Mouse (Mus musculus): ENCODE measurements at regions not wholly inside any gene's neighbourhood (a gene's known extent, or its start where the extent isn't known, plus 50 kb on each side); places are given as distances from the start of the nearest gene placed in this dataset.

- Histone ChIP-seq H3K4me1 (replicated peaks; ENCODE audit: control insufficient read depth, insufficient read depth, low read length) (0 out of 2 replicates have a peak, but pooled peaks cover 7% of the 10 kb centered on the region), H3K27me3 (ENCODE audit: control insufficient read depth, insufficient read depth, low read length) (no peaks in the 10 kb centered on the region), H3K9me3 (ENCODE audit: control insufficient read depth, low read length) (no peaks in the 10 kb centered on the region), H3K36me3 (replicated peaks; ENCODE audit: control insufficient read depth, insufficient read depth) (no peaks in the 10 kb centered on the region), H3K4me3 (replicated peaks; ENCODE audit: low read length) (no peak overlapping the region), H3K9ac (no peak overlapping the region), H3K27ac (no peak overlapping the region), H3K4me2 (replicated peaks) (no peak overlapping the region)
- DNase-seq (ENCODE audit: low spot score) (no peak), ATAC-seq (ENCODE audit: low FRiP score) (no peak)
- WGBS, result 68% methylated on average over 11 of the region's 11 CpGs
These were observed 193.6 kb downstream of the Dact1 start for GRCm38 (mm10) chr12:71503265-71503664.

- H3K9me3 ChIP-seq (ENCODE audit: control insufficient read depth, low read length), result no peaks in the 10 kb centered on the region
- H3K27me3 ChIP-seq (ENCODE audit: control insufficient read depth, insufficient read depth, low read length), result no peaks in the 10 kb centered on the region
- DNase-seq (ENCODE audit: low spot score), result no peak
- no peaks in the 10 kb centered on the region for H3K36me3 ChIP-seq (replicated peaks; ENCODE audit: control insufficient read depth, insufficient read depth)
- no peak for ATAC-seq (ENCODE audit: low FRiP score)
- no peak overlapping the region for H3K4me3 ChIP-seq (replicated peaks; ENCODE audit: low read length)
- no peak overlapping the region for H3K9ac ChIP-seq
- 78% methylated on average over 4 of the region's 4 CpGs for whole genome bisulfite sequencing
- H3K4me2 ChIP-seq (replicated peaks), result no peak overlapping the region
- no peak overlapping the region for H3K27ac ChIP-seq
- 0 out of 2 replicates have a peak, but pooled peaks cover 7% of the 10 kb centered on the region for H3K4me1 ChIP-seq (replicated peaks; ENCODE audit: control insufficient read depth, insufficient read depth, low read length)
These were observed 196.5 kb downstream of the Dact1 start for GRCm38 (mm10) chr12:71506206-71506605.

DNA sequence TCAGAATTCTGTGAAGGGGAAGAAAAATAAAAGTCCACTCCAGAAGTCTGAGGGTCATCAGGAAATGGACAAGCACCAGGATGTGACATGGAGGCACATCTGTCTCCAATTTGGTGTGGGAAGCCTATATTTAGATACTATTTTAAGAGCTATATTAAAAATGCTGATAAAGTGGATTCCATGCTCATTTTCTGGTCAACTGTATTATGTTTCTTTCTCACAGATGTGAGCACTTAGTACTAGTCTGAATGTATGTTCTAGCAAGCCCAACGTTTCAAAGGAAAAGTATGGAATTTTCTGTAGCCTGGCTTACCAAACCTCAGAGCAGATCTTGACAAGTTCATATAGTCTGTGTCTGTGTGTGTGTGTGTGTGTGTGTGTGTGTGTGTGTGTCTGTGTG is 197.0 kb downstream of the Dact1 start:
- WGBS, result 82% methylated on average over 1 of the region's 1 CpGs

DNA sequence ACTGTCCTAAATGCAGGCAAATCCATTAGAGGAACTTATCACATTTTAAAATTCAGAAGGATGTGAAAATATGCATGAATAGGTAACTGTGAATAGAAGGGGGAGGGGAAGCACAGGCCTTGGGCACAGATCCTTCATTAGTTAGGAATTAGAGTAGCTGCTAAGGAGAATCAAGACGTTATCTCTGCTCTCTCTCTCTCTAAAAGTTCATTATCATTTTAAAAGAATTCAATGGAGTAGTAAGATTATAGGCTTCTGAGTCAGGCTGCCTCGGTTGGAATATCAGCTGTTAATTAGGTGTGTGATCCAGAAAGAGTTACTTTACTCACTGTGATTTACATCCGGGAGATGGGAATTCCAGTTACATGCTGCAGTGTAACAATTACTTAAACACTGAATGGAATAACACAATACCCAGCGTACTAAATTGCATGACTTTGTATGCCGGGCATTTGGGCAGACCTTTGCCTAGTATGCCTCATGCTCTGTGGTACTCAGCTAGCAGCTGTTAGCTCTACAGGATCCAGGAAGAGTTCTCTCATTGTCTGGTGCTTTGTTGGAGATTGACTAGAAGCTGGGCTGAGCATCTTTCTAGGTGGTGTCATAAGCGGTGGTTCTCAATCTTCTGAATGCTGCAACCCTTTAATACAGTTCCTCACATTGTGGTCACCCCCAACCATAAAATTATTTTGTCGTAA is 203.4 kb downstream of the Dact1 start:
- no peak overlapping the region for H3K4me3 ChIP-seq (replicated peaks; ENCODE audit: low read length)
- no peak overlapping the region for H3K4me2 ChIP-seq (replicated peaks)
- no peaks in the 10 kb centered on the region for H3K9me3 ChIP-seq (ENCODE audit: control insufficient read depth, low read length)
- H3K27me3 ChIP-seq (ENCODE audit: control insufficient read depth, insufficient read depth, low read length), result no peaks in the 10 kb centered on the region
- no peaks in the 10 kb centered on the region for H3K36me3 ChIP-seq (replicated peaks; ENCODE audit: control insufficient read depth, insufficient read depth)
- H3K9ac ChIP-seq, result no peak overlapping the region
- 58% methylated on average over 7 of the region's 7 CpGs for WGBS
- no peaks in the 10 kb centered on the region; the same call in 1 of the 2 replicates for H3K4me1 ChIP-seq (replicated peaks; ENCODE audit: control insufficient read depth, insufficient read depth, low read length)
- ATAC-seq (ENCODE audit: low FRiP score) (no peak), DNase-seq (ENCODE audit: low spot score) (no peak)
- peak overlapping the region; percentile 62; the same call in 1 of the 2 replicates for H3K27ac ChIP-seq

More for the DNA sequence above, 197.0 kb downstream of the Dact1 start:
- DNase-seq (ENCODE audit: low spot score) (no peak), ATAC-seq (ENCODE audit: low FRiP score) (no peak)
- Histone ChIP-seq H3K27me3 (ENCODE audit: control insufficient read depth, insufficient read depth, low read length) (no peaks in the 10 kb centered on the region), H3K36me3 (replicated peaks; ENCODE audit: control insufficient read depth, insufficient read depth) (no peaks in the 10 kb centered on the region), H3K4me2 (replicated peaks) (no peak overlapping the region), H3K9ac (no peak overlapping the region), H3K9me3 (ENCODE audit: control insufficient read depth, low read length) (no peaks in the 10 kb centered on the region), H3K27ac (no peak overlapping the region), H3K4me3 (replicated peaks; ENCODE audit: low read length) (no peak overlapping the region), H3K4me1 (replicated peaks; ENCODE audit: control insufficient read depth, insufficient read depth, low read length) (0 out of 2 replicates have a peak, but pooled peaks cover 7% of the 10 kb centered on the region)

- no peak for ATAC-seq (ENCODE audit: low FRiP score)
- Histone ChIP-seq H3K27me3 (ENCODE audit: control insufficient read depth, insufficient read depth, low read length) (no peaks in the 10 kb centered on the region), H3K27ac (no peak overlapping the region), H3K9ac (no peak overlapping the region), H3K9me3 (ENCODE audit: control insufficient read depth, low read length) (no peaks in the 10 kb centered on the region), H3K4me1 (replicated peaks; ENCODE audit: control insufficient read depth, insufficient read depth, low read length) (no peaks in the 10 kb centered on the region), H3K4me3 (replicated peaks; ENCODE audit: low read length) (no peak overlapping the region), H3K36me3 (replicated peaks; ENCODE audit: control insufficient read depth, insufficient read depth) (no peaks in the 10 kb centered on the region), H3K4me2 (replicated peaks) (no peak overlapping the region)
- 69% methylated on average over 1 of the region's 1 CpGs for WGBS
- DNase-seq (ENCODE audit: low spot score), result no peak
These were observed 209.8 kb downstream of the Dact1 start for GRCm38 (mm10) chr12:71519520-71519919.

DNA sequence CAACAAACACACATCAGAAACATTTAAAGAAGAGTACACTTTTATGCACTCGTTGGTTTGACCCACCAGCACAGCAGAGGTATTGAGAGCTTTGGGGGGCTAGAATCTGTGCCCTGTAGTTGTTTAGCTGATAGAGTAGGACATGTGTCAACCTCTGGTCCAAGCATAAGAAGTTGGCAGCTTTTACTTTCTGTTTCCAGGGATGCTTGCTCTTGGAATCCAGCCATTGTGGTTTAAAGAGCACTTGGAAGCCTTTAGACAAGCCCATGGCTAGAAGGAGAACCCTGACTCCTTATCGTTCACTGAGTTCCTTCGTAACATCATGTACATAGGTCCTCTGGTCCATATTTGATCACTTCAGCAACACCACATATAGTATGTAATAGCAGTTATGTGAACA is 212.3 kb downstream of the Dact1 start:
- no peak overlapping the region for H3K27ac ChIP-seq
- H3K36me3 ChIP-seq (replicated peaks; ENCODE audit: control insufficient read depth, insufficient read depth), result no peaks in the 10 kb centered on the region
- no peak overlapping the region for H3K4me3 ChIP-seq (replicated peaks; ENCODE audit: low read length)
- no peak overlapping the region for H3K9ac ChIP-seq
- 89% methylated on average over 3 of the region's 3 CpGs for WGBS
- no peak overlapping the region for H3K4me2 ChIP-seq (replicated peaks)
- ATAC-seq (ENCODE audit: low FRiP score), result no peak
- peaks cover 9% of the 10 kb centered on the region for H3K4me1 ChIP-seq (replicated peaks; ENCODE audit: control insufficient read depth, insufficient read depth, low read length)
- H3K27me3 ChIP-seq (ENCODE audit: control insufficient read depth, insufficient read depth, low read length), result no peaks in the 10 kb centered on the region
- no peak for DNase-seq (ENCODE audit: low spot score)
- no peaks in the 10 kb centered on the region for H3K9me3 ChIP-seq (ENCODE audit: control insufficient read depth, low read length)

- Histone ChIP-seq H3K4me2 (replicated peaks) (no peak overlapping the region), H3K4me1 (replicated peaks; ENCODE audit: control insufficient read depth, insufficient read depth, low read length) (peaks cover 9% of the 10 kb centered on the region), H3K9ac (no peak overlapping the region), H3K27ac (no peak overlapping the region), H3K9me3 (ENCODE audit: control insufficient read depth, low read length) (no peaks in the 10 kb centered on the region), H3K4me3 (replicated peaks; ENCODE audit: low read length) (no peak overlapping the region), H3K36me3 (replicated peaks; ENCODE audit: control insufficient read depth, insufficient read depth) (no peaks in the 10 kb centered on the region), H3K27me3 (ENCODE audit: control insufficient read depth, insufficient read depth, low read length) (no peaks in the 10 kb centered on the region)
- DNase-seq (ENCODE audit: low spot score) (no peak), ATAC-seq (ENCODE audit: low FRiP score) (no peak)
- WGBS, result 80% methylated on average over 5 of the region's 5 CpGs
These were observed 212.8 kb downstream of the Dact1 start for GRCm38 (mm10) chr12:71522451-71522850.

- ATAC-seq (ENCODE audit: low FRiP score) (no peak), DNase-seq (ENCODE audit: low spot score) (no peak)
- H3K27ac ChIP-seq, result no peak overlapping the region
- no peaks in the 10 kb centered on the region for H3K9me3 ChIP-seq (ENCODE audit: control insufficient read depth, low read length)
- no peak overlapping the region for H3K9ac ChIP-seq
- peaks cover 9% of the 10 kb centered on the region for H3K4me1 ChIP-seq (replicated peaks; ENCODE audit: control insufficient read depth, insufficient read depth, low read length)
- WGBS, result 45% methylated on average over 6 of the region's 6 CpGs
- no peaks in the 10 kb centered on the region for H3K36me3 ChIP-seq (replicated peaks; ENCODE audit: control insufficient read depth, insufficient read depth)
- H3K4me3 ChIP-seq (replicated peaks; ENCODE audit: low read length), result no peak overlapping the region
- H3K27me3 ChIP-seq (ENCODE audit: control insufficient read depth, insufficient read depth, low read length), result no peaks in the 10 kb centered on the region
- no peak overlapping the region for H3K4me2 ChIP-seq (replicated peaks)
These were observed 214.5 kb downstream of the Dact1 start for GRCm38 (mm10) chr12:71524156-71524555.

GRCm38 (mm10) chr12:71525255-71525927 is 215.7 kb downstream of the Dact1 start:
- Histone ChIP-seq H3K4me3 (replicated peaks; ENCODE audit: low read length) (no peak overlapping the region), H3K27me3 (ENCODE audit: control insufficient read depth, insufficient read depth, low read length) (no peaks in the 10 kb centered on the region), H3K27ac (0 out of 2 replicates have a peak overlapping the region, but pooled peaks have one; percentile 14), H3K36me3 (replicated peaks; ENCODE audit: control insufficient read depth, insufficient read depth) (no peaks in the 10 kb centered on the region), H3K9ac (0 out of 2 replicates have a peak overlapping the region, but pooled peaks have one; percentile 20), H3K4me1 (replicated peaks; ENCODE audit: control insufficient read depth, insufficient read depth, low read length) (peaks cover 9% of the 10 kb centered on the region), H3K9me3 (ENCODE audit: control insufficient read depth, low read length) (no peaks in the 10 kb centered on the region), H3K4me2 (replicated peaks) (no peak overlapping the region)
- no peak for ATAC-seq (ENCODE audit: low FRiP score)
- DNase-seq (ENCODE audit: low spot score), result no peak
- 31% methylated on average over 10 of the region's 10 CpGs for WGBS
